Mouse (Mus musculus) spleen, adult 18-20 months (tissue): ENCODE measurements around the gene Spats2l.
A peak's percentile ranks its signal among the peaks of the same experiment; 100 is the strongest.

Experiments used
- DNase-seq, 2 experiments: peaks; one replicate each; pipeline ENCODE4 v3.0.0; 2022; ENCODE audit warnings: mixed read lengths in 2 of 2

Gene Spats2l

GRCm38 (mm10) chr1:57901494-57901893, 127.5 kb downstream of the Spats2l start:
- DNase-seq = no peak

- DNase-seq = no peak
These were observed 129.8 kb downstream of the Spats2l start for GRCm38 (mm10) chr1:57903793-57904192.

- no peak for DNase-seq
These were observed 131.9 kb downstream of the Spats2l start for GRCm38 (mm10) chr1:57905912-57906311.

- no peak for DNase-seq
These were observed 132.3 kb downstream of the Spats2l start for GRCm38 (mm10) chr1:57906312-57906711.

- DNase-seq = no peak
These were observed 137.6 kb downstream of the Spats2l start for GRCm38 (mm10) chr1:57911561-57911960.

GRCm38 (mm10) chr1:57917342-57917741, 143.4 kb downstream of the Spats2l start:
- DNase-seq = no peak

- DNase-seq = no peak
These were observed 144.6 kb downstream of the Spats2l start for GRCm38 (mm10) chr1:57918567-57918966.

- no peak for DNase-seq
These were observed 160.3 kb downstream of the Spats2l start for GRCm38 (mm10) chr1:57934287-57934686.

- no peak for DNase-seq
These were observed 166.7 kb downstream of the Spats2l start for GRCm38 (mm10) chr1:57940691-57941090.

- no peak for DNase-seq
These were observed 167.1 kb downstream of the Spats2l start for GRCm38 (mm10) chr1:57941095-57941494.

GRCm38 (mm10) chr1:57941734-57942133, 167.8 kb downstream of the Spats2l start:
- no peak for DNase-seq

- no peak for DNase-seq
These were observed 168.3 kb downstream of the Spats2l start for GRCm38 (mm10) chr1:57942215-57942614.

- no peak for DNase-seq
These were observed 173.8 kb downstream of the Spats2l start for GRCm38 (mm10) chr1:57947552-57948347.

- no peak for DNase-seq
These were observed 175.2 kb downstream of the Spats2l start for GRCm38 (mm10) chr1:57949195-57949594.

- DNase-seq = no peak
These were observed 175.8 kb downstream of the Spats2l start for GRCm38 (mm10) chr1:57949716-57950115.

GRCm38 (mm10) chr1:57952509-57952908, 178.5 kb downstream of the Spats2l start:
- no peak for DNase-seq

- no peak for DNase-seq
These were observed 179.8 kb downstream of the Spats2l start for GRCm38 (mm10) chr1:57953586-57954375.

- no peak for DNase-seq
These were observed 180.4 kb downstream of the Spats2l start for GRCm38 (mm10) chr1:57954376-57954765.

- no peak for DNase-seq
These were observed 181.8 kb downstream of the Spats2l start for GRCm38 (mm10) chr1:57955774-57956173.

- peak; percentile 86 to 96 for DNase-seq
These were observed 195.6 kb downstream of the Spats2l start for GRCm38 (mm10) chr1:57969327-57970271.

- no peak for DNase-seq
These were observed 197.6 kb downstream of the Spats2l start for GRCm38 (mm10) chr1:57971588-57971987.

GRCm38 (mm10) chr1:57976860-57977259, 202.9 kb downstream of the Spats2l start:
- no peak for DNase-seq
